Mouse (Mus musculus): ENCODE data around the gene Ccser1.

Gene Ccser1

GRCm38 (mm10) chr6:61179949-61180755 is at the start of gene Ccser1:
TSS of gene Ccser1 (plus strand) at chr6:61180324.
- no peak for DNase-seq (ENCODE audit: low spot score)

- no peak for DNase-seq (ENCODE audit: low spot score)
Observed at GRCm38 (mm10) chr6:61136436-61136835, 43.7 kb upstream of the Ccser1 start.

GRCm38 (mm10) chr6:61143031-61143430 is 37.1 kb upstream of the Ccser1 start:
- no peak for DNase-seq (ENCODE audit: low spot score)

DNA sequence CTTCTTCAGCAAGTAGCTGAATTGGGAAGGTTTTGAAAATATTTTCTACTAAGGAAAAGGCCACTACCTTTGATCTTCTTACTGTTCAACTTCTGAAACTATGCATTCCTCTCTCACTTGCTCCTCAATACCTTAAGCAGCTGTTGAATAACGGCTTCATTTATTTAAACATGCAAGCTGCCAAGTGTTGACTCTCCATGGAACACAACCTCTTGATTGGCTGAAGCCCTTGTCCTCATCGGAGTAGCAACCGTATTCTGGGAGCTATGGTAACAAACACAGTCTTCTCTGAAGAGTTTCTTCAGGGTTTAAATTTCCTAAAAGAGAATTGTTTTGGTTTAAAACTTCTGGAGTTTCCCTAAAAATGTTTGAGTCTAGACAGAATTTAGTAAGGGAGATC is 27.2 kb upstream of the Ccser1 start:
- DNase-seq (ENCODE audit: low spot score) = no peak

DNA sequence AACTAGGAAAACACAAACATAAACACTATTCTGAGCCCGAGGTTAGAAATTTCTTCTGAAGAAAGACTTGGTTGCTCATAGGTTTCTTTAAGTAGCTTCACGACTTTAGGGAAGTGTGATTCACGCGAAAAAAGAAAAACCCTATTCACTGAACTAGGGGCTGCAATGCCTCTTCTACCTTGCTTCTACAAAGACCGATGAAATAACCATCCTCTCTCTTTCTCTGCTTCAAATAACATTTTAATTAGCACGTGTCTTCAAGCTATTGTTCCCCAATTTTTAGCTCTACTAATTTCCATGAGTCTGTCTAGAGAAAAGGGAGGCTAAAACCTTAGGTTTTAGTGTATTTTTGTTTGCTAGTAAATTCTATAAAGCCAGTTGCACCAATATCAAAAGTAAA is 25.5 kb upstream of the Ccser1 start:
- DNase-seq (ENCODE audit: low spot score) = no peak

DNA sequence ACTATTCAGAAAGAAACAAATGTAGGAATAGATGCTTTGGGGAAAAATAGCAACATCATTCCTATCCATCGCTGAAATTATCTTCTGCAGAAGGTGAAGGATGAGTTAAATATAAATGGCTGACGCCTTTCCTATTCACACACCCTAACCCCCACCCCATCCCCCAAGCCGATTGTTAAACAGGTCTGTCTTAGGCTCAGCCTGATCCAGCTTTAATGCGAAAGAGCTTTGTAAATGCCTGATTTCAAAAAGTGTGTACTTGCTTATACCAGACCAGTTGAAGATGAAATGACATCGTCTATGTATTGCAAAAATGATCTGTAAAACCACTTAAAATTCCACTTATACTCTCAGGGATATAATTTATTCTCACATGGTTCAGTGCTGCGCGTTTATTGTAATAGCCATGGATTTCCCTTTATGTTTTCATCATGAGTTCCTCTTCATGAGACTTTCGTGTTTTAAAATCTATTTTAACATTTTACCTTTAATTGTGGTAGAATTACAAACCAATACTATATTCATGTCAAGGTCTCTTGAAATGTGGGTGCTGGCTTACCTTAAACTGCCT is 25.0 kb upstream of the Ccser1 start:
- DNase-seq (ENCODE audit: low spot score) = no peak

- no peak for DNase-seq (ENCODE audit: low spot score)
Observed at GRCm38 (mm10) chr6:61155718-61156117, 24.4 kb upstream of the Ccser1 start.

DNA sequence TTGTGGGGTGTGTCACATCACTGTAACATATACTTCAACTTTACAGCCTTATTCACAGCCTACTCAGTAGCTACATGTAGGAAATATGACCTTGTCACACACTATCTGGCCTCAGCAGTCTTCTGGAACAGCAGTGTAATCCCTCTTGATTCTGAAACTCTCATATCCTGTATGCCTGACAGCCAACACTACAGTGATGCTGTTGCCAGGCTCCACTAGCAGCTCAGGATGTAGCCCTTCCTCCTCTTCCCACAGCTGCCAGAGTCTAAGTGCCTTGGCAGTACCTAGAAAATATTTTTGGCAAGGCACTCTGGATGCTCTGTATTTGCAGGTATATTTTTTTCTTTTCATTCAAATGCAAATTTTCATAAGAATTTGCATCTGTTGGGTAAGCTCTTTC is 18.0 kb upstream of the Ccser1 start:
- no peak for DNase-seq (ENCODE audit: low spot score)

- no peak for DNase-seq (ENCODE audit: low spot score)
Observed at GRCm38 (mm10) chr6:61166891-61167290, 13.2 kb upstream of the Ccser1 start.

- DNase-seq (ENCODE audit: low spot score) = no peak
Observed at GRCm38 (mm10) chr6:61176126-61176525, 4.0 kb upstream of the Ccser1 start.

- DNase-seq (ENCODE audit: low spot score) = no peak
Observed at GRCm38 (mm10) chr6:61177476-61177875, 2.6 kb upstream of the Ccser1 start.

DNA sequence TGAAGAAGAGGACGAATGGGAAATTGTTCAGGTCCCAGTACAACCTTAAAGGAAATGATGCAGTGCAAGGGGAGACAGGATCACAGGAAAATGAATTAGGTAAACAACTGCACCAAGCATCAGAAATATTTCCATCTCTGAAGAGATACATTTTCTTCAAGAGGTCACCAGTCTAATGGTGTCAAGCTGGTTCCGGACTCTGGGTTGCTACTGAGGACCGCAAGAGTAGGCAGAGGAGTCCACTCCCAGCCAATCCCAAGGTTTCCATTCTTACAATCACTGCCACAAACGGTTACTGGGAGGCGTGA is 529 bp upstream of the Ccser1 start:
- no peak for DNase-seq (ENCODE audit: low spot score)

GRCm38 (mm10) chr6:61180756-61181191 is 650 bp downstream of the Ccser1 start:
- no peak for DNase-seq (ENCODE audit: low spot score)

DNA sequence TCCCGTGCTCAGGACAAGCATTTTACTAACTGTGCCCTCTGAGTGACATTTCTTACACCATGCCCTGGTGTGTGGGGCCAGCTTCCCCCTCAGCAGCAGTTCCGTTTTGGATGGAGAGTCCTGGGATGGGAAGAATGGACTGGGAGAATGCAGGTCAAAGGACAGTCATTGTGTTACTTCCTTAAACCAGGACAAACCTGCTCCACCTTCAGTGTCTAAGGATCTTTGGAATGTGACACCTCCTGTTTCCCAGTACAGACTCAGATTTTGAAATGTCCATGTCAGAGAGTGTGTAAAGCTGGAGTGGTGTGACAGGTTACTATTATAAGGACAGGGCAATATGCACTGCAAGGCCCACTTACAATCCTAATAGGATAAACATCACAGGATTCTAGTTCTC is 8.9 kb downstream of the Ccser1 start:
- DNase-seq (ENCODE audit: low spot score) = no peak

DNA sequence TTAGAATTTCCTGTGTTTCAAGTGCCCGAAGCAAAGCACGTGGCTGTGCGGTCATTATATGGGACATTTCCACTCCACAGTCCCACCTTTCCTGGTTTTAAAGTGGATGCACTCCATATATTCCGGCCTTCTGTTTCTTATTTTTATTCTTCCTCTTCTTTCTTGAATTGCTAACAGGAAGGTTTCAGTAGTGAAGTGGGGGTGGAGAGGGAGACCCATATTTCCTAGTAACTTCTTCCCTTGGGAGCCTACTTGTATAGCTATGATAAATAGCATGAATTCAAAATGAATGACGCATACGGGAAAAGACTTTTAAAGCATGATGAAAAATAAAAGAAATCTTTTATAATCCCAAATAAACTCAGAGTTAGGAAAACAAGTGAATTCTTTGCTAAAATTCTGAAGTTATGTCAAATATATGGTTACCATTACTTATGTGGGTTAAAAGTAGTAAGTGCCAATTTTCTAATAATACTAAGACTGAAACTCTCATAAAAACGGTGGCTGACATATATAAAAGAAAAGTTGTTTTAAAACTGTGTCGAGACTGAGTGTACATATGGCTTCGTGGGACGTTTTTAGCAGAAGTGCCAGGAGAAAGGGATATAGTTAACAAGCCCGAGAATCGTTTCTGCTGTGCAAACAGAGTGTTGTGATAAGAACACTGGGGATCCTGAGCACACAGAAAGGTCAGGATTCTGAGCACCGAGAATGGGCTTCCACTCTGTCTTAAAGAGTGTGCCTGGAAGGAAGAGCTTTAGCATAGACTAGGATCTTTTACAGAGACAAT is 11.7 kb downstream of the Ccser1 start:
- no peak for DNase-seq (ENCODE audit: low spot score)

GRCm38 (mm10) chr6:61203344-61203743 is 23.2 kb downstream of the Ccser1 start:
- DNase-seq (ENCODE audit: low spot score) = no peak

DNA sequence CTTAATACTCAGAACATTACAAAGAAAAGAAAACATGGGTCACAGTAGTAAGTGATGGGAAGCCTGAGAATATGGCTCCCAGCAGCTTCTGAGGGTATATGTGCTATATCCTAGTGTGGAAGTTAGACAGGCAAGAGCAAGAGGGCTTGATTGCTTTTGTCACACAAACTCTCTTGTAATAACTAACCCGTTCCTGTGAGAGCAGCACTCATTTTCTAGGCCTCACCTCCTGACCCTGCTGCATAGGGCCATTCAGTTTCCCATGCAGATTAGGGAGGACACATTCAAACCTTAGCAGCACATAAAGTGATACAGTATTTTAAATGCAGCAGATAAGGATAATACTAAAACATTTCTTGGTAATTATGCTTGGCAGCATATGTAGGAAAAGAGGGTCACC is 25.9 kb downstream of the Ccser1 start:
- DNase-seq (ENCODE audit: low spot score) = no peak

- DNase-seq (ENCODE audit: low spot score) = no peak
Observed at GRCm38 (mm10) chr6:61206619-61207018, 26.5 kb downstream of the Ccser1 start.

- DNase-seq (ENCODE audit: low spot score) = no peak
Observed at GRCm38 (mm10) chr6:61210061-61210737, 30.1 kb downstream of the Ccser1 start.

DNA sequence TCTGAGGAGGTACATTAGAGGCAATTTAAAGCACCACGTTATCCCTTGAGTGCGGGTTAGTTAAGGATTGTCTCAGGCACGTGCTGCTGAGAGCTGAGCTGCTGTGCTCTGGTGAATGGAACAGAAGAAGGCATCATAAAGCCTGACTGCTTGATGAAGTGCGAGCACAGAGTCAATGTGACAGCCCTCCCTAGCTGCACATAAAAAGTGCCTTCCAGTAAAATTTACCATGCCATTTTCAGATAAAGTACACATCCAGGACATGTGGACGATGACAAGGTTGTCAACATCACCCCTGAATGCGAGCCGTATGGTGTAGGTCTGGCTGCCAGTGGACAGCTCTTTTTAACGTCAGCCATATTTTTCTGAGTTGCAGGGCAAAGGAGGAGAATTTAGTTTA is 35.6 kb downstream of the Ccser1 start:
- no peak for DNase-seq (ENCODE audit: low spot score)

- DNase-seq (ENCODE audit: low spot score) = no peak
Observed at GRCm38 (mm10) chr6:61216514-61216913, 36.4 kb downstream of the Ccser1 start.

GRCm38 (mm10) chr6:61217717-61218116 is 37.6 kb downstream of the Ccser1 start:
- DNase-seq (ENCODE audit: low spot score) = no peak

DNA sequence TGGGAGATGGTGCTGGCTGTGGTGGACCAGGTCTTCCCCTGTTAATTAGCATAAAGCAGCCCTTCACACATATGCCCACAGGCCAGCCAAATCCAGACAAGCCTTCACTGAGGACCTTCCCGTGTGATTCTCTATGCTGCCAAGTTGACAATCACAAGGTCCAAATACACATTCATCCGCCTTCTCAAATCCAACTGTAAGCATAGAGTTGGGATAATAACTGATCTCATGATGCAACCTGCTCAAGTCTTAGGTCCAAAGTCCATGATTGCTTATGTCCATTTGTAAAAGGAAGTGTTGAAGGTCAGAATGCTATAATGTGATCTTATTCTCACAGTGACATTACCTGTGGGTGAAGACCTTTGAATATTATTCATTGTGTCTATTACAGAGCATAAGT is 43.4 kb downstream of the Ccser1 start:
- no peak for DNase-seq (ENCODE audit: low spot score)

Data from spleen, adult 12 weeks (tissue).